Mouse (Mus musculus) ES-Bruce4 (cell line): ENCODE data around the gene Rap1a. TPM values are rescaled to one million over a fixed set of nuclear protein-coding genes. Genes with fewer than 3 reads are reported as not detected.

Source experiments
- H3K27ac ChIP-seq: 2 replicates; pipeline ENCODE4 v1.5.1; 2012; ENCODE audit warnings: low read length, inconsistent platforms; ENCODE audit not compliant: insufficient read depth
- H3K27me3 ChIP-seq: 2 replicates; pipeline ENCODE4 v1.6.1; 2012; ENCODE audit warnings: mild to moderate bottlenecking, low read length, inconsistent platforms; ENCODE audit not compliant: control insufficient read depth, poor library complexity, insufficient read depth, severe bottlenecking
- H3K36me3 ChIP-seq: 2 replicates; pipeline ENCODE4 v1.6.1; 2012; ENCODE audit warnings: inconsistent platforms, mild to moderate bottlenecking, low read length, moderate library complexity; ENCODE audit not compliant: control insufficient read depth, poor library complexity, insufficient read depth, severe bottlenecking
- H3K4me1 ChIP-seq: one replicate; pipeline ENCODE4 v1.8.1; 2011; ENCODE audit warnings: low read length; ENCODE audit not compliant: control insufficient read depth, insufficient read depth
- H3K4me3 ChIP-seq: 2 replicates; pipeline ENCODE4 v1.5.1; 2011; ENCODE audit warnings: low read depth, mild to moderate bottlenecking, low read length
- H3K9ac ChIP-seq: 2 replicates; pipeline ENCODE4 v1.6.1; 2012; ENCODE audit warnings: low read depth, mild to moderate bottlenecking, inconsistent platforms; ENCODE audit not compliant: poor library complexity, severe bottlenecking
- H3K9me3 ChIP-seq: replicated peaks from 2 replicates; pipeline ENCODE4 v1.6.1; 2012; ENCODE audit warnings: mild to moderate bottlenecking, low read length, inconsistent platforms; ENCODE audit not compliant: control insufficient read depth, poor library complexity, insufficient read depth, severe bottlenecking
- CTCF ChIP-seq: IDR thresholded peaks from one replicate; pipeline ENCODE4 v1.8.1; 2011; ENCODE audit warnings: low read depth, low read length
- EP300 ChIP-seq: IDR thresholded peaks from 2 replicates; pipeline ENCODE4 v1.6.1; 2011; ENCODE audit warnings: low read depth, low read length; ENCODE audit not compliant: insufficient read depth
- POLR2A ChIP-seq: IDR thresholded peaks from one replicate; pipeline ENCODE4 v1.8.1; 2011; ENCODE audit warnings: low read length; ENCODE audit not compliant: insufficient read depth
- polyA plus RNA-seq: library from polyadenylated mRNA; stranded (reverse); fragments of >200 nt; gene quantifications from 2 replicates; pipeline ENCODE4 v1.2.4, GENCODE M21; 2011; ENCODE audit warnings: low read depth; ENCODE audit not compliant: missing spikeins, insufficient read depth, insufficient read length

Rap1a gene
- polyA plus RNA-seq, 1 experiment: 88.6 TPM

- Histone ChIP-seq H3K4me3 (no peak overlapping the region), H3K36me3 (no peaks in the 10 kb centered on the region), H3K4me1 (no peaks in the 10 kb centered on the region), H3K9me3 (no peaks in the 10 kb centered on the region), H3K27me3 (no peaks in the 10 kb centered on the region), H3K9ac (no peak overlapping the region), H3K27ac (no peak overlapping the region)
- TF ChIP-seq CTCF: no peak
- no peak for TF ChIP-seq EP300
- no peak for TF ChIP-seq POLR2A
These were observed 20.4 kb upstream of the Rap1a start for GRCm38 (mm10) chr3:105821504-105821903.

- no peak for TF ChIP-seq EP300
- TF ChIP-seq POLR2A: no peak
- no peak for TF ChIP-seq CTCF
- Histone ChIP-seq H3K9ac (no peak overlapping the region), H3K27ac (no peak overlapping the region), H3K9me3 (no peaks in the 10 kb centered on the region), H3K27me3 (no peaks in the 10 kb centered on the region), H3K36me3 (no peaks in the 10 kb centered on the region), H3K4me3 (no peak overlapping the region), H3K4me1 (no peaks in the 10 kb centered on the region)
These were observed 19.1 kb upstream of the Rap1a start for GRCm38 (mm10) chr3:105820272-105820671.

DNA sequence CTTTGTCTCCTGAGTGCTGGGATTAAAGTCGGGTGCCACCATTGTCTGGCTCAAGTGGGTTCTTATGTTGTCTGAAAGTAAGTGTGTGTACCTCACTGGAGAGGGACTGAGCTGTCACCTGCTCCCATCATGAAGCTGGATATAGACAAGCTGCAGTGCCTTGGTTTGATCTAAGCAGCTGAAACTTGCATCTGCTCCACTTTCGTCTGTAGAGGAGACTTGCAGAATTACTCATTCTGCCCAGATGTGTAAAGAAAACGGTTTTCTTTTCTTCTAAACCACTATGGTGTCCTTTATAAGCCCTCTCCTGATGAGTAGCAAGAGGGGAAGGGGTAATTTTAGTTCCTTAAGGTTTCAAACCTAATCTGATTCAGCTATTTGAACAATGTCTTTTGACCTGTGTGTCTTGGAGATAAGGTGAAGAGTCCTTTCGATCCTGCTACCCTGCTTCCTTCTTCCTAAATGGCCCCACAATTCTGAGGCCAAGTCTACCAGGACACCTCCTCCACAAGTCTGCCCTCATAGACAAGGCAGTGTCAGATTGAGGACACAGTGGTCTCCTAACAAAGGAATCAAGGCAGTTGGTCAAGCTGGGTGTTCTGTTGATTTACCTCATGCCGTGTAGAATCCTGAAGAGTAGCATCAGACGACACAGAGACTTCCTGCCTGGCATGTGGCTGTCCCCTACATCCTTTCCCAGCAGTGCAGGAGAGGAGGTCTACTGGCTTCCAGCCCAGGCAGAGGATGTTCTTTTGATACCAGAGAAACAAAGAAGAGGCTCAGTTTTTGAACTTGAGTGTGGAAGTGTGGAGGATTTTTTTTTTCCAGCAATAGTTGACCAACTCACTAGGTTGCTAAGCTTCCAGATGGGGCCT, 17.2 kb upstream of the Rap1a start:
- Histone ChIP-seq H3K4me1 (no peaks in the 10 kb centered on the region), H3K4me3 (no peak overlapping the region), H3K27me3 (no peaks in the 10 kb centered on the region), H3K27ac (no peak overlapping the region), H3K36me3 (no peaks in the 10 kb centered on the region), H3K9me3 (no peaks in the 10 kb centered on the region), H3K9ac (no peak overlapping the region)
- TF ChIP-seq EP300 (no peak), CTCF (no peak), POLR2A (no peak)

GRCm38 (mm10) chr3:105816089-105816488, 15.0 kb upstream of the Rap1a start:
- Histone ChIP-seq H3K9me3 (no peaks in the 10 kb centered on the region), H3K27ac (no peak overlapping the region), H3K27me3 (no peaks in the 10 kb centered on the region), H3K9ac (no peak overlapping the region), H3K4me1 (no peaks in the 10 kb centered on the region), H3K4me3 (no peak overlapping the region), H3K36me3 (no peaks in the 10 kb centered on the region)
- no peak for TF ChIP-seq POLR2A
- TF ChIP-seq CTCF: no peak
- no peak for TF ChIP-seq EP300

GRCm38 (mm10) chr3:105815236-105815904, 14.2 kb upstream of the Rap1a start:
- H3K9ac ChIP-seq: no peak overlapping the region
- H3K27ac ChIP-seq: no peak overlapping the region
- H3K9me3 ChIP-seq: no peaks in the 10 kb centered on the region
- no peak for TF ChIP-seq CTCF
- no peak for TF ChIP-seq EP300
- no peak for TF ChIP-seq POLR2A
- no peak overlapping the region for H3K4me3 ChIP-seq
- no peaks in the 10 kb centered on the region for H3K36me3 ChIP-seq
- no peaks in the 10 kb centered on the region for H3K4me1 ChIP-seq
- no peaks in the 10 kb centered on the region for H3K27me3 ChIP-seq

GRCm38 (mm10) chr3:105811146-105811545, 10.0 kb upstream of the Rap1a start:
- no peak overlapping the region for H3K27ac ChIP-seq
- H3K9me3 ChIP-seq: no peaks in the 10 kb centered on the region
- H3K9ac ChIP-seq: no peak overlapping the region
- no peak for TF ChIP-seq EP300
- no peak for TF ChIP-seq POLR2A
- TF ChIP-seq CTCF: no peak
- no peak overlapping the region for H3K4me3 ChIP-seq
- no peaks in the 10 kb centered on the region for H3K36me3 ChIP-seq
- no peaks in the 10 kb centered on the region for H3K27me3 ChIP-seq
- H3K4me1 ChIP-seq: no peaks in the 10 kb centered on the region
